ENCODE assay signal across 11 mouse cellular contexts in genomic region chr2:110981733-110982132, GRCm38 (mm10). TPM values are rescaled to one million over a fixed set of nuclear protein-coding genes. Genes with fewer than 3 reads are reported as not detected.
DNase-seq lines count a peak whose midpoint lies in the region; ATAC-seq and TF ChIP-seq lines count a peak whose summit lies in the region.
"Had no signal": no experiment of that assay in that cellular context is flagged by ENCODE, and none has a peak within 500 bp of the region (broad histone marks: within the 10 kb centered on the region; RNA-seq: fewer than 3 reads in every experiment).

No protein-coding gene starts in this region.

- H3K36me3 ChIP-seq in limb, embryonic 14.5 days (ENCODE audit: control insufficient read depth, insufficient read depth, low read length): no peaks in the 10 kb centered on the region
- H3K36me3 ChIP-seq in limb, embryonic 10.5 days: no peaks in the 10 kb centered on the region
- H3K36me3 ChIP-seq in forebrain, embryonic 14.5 days (ENCODE audit: control insufficient read depth, insufficient read depth, low read length): no peaks in the 10 kb centered on the region
- no peaks in the 10 kb centered on the region for H3K36me3 ChIP-seq in midbrain, embryonic 16.5 days (ENCODE audit: control insufficient read depth, insufficient read depth, low read length)
- H3K36me3 ChIP-seq: limb, embryonic 12.5 days; stomach, embryonic 15.5 days had no signal

- no peak overlapping the region for H3K27ac ChIP-seq in limb, embryonic 14.5 days (replicated peaks; ENCODE audit: low read depth, low read length)
- H3K27ac ChIP-seq in limb, embryonic 10.5 days: no peak overlapping the region
- no peak overlapping the region for H3K27ac ChIP-seq in forebrain, embryonic 14.5 days (ENCODE audit: low read depth, low read length)
- no peak overlapping the region for H3K27ac ChIP-seq in midbrain, embryonic 16.5 days (ENCODE audit: low read length)
- H3K27ac ChIP-seq: limb, embryonic 12.5 days; stomach, embryonic 15.5 days had no signal

- H3K9ac ChIP-seq in limb, embryonic 14.5 days (ENCODE audit: low read depth, low read length, severe bottlenecking): no peak overlapping the region
- H3K9ac ChIP-seq in forebrain, embryonic 14.5 days (ENCODE audit: low read length): no peak overlapping the region
- no peak overlapping the region for H3K9ac ChIP-seq in midbrain, embryonic 16.5 days (ENCODE audit: low read depth, low read length)
- H3K9ac ChIP-seq: limb, embryonic 12.5 days; stomach, embryonic 15.5 days had no signal

- no peak overlapping the region for H3K4me2 ChIP-seq in limb, embryonic 14.5 days (replicated peaks; ENCODE audit: low read depth, low read length, severe bottlenecking)
- no peak overlapping the region for H3K4me2 ChIP-seq in forebrain, embryonic 14.5 days (ENCODE audit: low read length)
- no peak overlapping the region for H3K4me2 ChIP-seq in midbrain, embryonic 16.5 days (ENCODE audit: low read length)
- H3K4me2 ChIP-seq: limb, embryonic 12.5 days; stomach, embryonic 15.5 days had no signal

- no peak for TF ChIP-seq POLR2A in limb, embryonic 14.5 days (IDR thresholded peaks at IDR 0.05; ENCODE audit: borderline replicate concordance, extremely low read depth, insufficient read depth, insufficient read length)

- no peak for ATAC-seq in limb, embryonic 14.5 days (ENCODE audit: low FRiP score, low read depth)
- peak; percentile 74 for ATAC-seq in forebrain, embryonic 14.5 days
- ATAC-seq in midbrain, embryonic 16.5 days: 0 out of 2 replicates have a peak, but pooled peaks have one; percentile 36

- no peaks in the 10 kb centered on the region for H3K4me1 ChIP-seq in limb, embryonic 14.5 days (ENCODE audit: control insufficient read depth, insufficient read depth, low read length)
- no peaks in the 10 kb centered on the region for H3K4me1 ChIP-seq in limb, embryonic 10.5 days
- H3K4me1 ChIP-seq in forebrain, embryonic 14.5 days (ENCODE audit: control insufficient read depth, insufficient read depth, low read length): no peaks in the 10 kb centered on the region
- H3K4me1 ChIP-seq in midbrain, embryonic 16.5 days (ENCODE audit: control insufficient read depth, insufficient read depth, low read length): no peaks in the 10 kb centered on the region
- H3K4me1 ChIP-seq: limb, embryonic 12.5 days; stomach, embryonic 15.5 days had no signal

- DNase-seq in limb, embryonic 14.5 days (ENCODE audit: low spot score): peak; percentile 43
- no peak for DNase-seq in limb, embryonic 10.5 days (ENCODE audit: low spot score)
- peak; percentile 6 for DNase-seq in R1 (ENCODE audit: low read depth, low spot score)
- peak; percentile 69 for DNase-seq in forebrain, embryonic 14.5 days (ENCODE audit: low spot score)
- no peak for DNase-seq in thymus, postnatal 10 days (ENCODE audit: low spot score in 2 of 2)
- no peak for DNase-seq in layer of hippocampus, postnatal 10 days (ENCODE audit: low spot score in 2 of 2)
- DNase-seq: adrenal gland, postnatal 10 days; heart, postnatal 14 days had no signal

- no peaks in the 10 kb centered on the region for H3K9me3 ChIP-seq in limb, embryonic 14.5 days (ENCODE audit: control insufficient read depth, low read length)
- H3K9me3 ChIP-seq in limb, embryonic 10.5 days (replicated peaks): no peaks in the 10 kb centered on the region
- no peaks in the 10 kb centered on the region for H3K9me3 ChIP-seq in forebrain, embryonic 14.5 days (replicated peaks; ENCODE audit: control insufficient read depth, low read length)
- H3K9me3 ChIP-seq in midbrain, embryonic 16.5 days (replicated peaks; ENCODE audit: control insufficient read depth, low read length, poor library complexity, severe bottlenecking): no peaks in the 10 kb centered on the region
- H3K9me3 ChIP-seq: limb, embryonic 12.5 days; stomach, embryonic 15.5 days had no signal

- H3K27me3 ChIP-seq in limb, embryonic 14.5 days (ENCODE audit: control insufficient read depth, insufficient read depth, low read length): no peaks in the 10 kb centered on the region
- H3K27me3 ChIP-seq in limb, embryonic 10.5 days (ENCODE audit: low read depth, poor library complexity, severe bottlenecking): no peaks in the 10 kb centered on the region
- no peaks in the 10 kb centered on the region for H3K27me3 ChIP-seq in forebrain, embryonic 14.5 days (replicated peaks; ENCODE audit: control insufficient read depth, insufficient read depth, low read length)
- no peaks in the 10 kb centered on the region for H3K27me3 ChIP-seq in midbrain, embryonic 16.5 days (ENCODE audit: control insufficient read depth, insufficient read depth, low read depth, low read length)
- H3K27me3 ChIP-seq: limb, embryonic 12.5 days; stomach, embryonic 15.5 days had no signal

- no peak overlapping the region for H3K4me3 ChIP-seq in limb, embryonic 14.5 days (replicated peaks; ENCODE audit: low read length)
- H3K4me3 ChIP-seq in limb, embryonic 10.5 days: no peak overlapping the region
- H3K4me3 ChIP-seq in forebrain, embryonic 14.5 days (ENCODE audit: low read depth, low read length): no peak overlapping the region
- no peak overlapping the region for H3K4me3 ChIP-seq in midbrain, embryonic 16.5 days (ENCODE audit: low read depth, low read length)
- H3K4me3 ChIP-seq: limb, embryonic 12.5 days; stomach, embryonic 15.5 days had no signal

- WGBS in limb, embryonic 14.5 days: 24% methylated on average over 1 of the region's 1 CpGs
- WGBS in limb, embryonic 10.5 days: 40% methylated on average over 1 of the region's 1 CpGs
- WGBS in forebrain, embryonic 14.5 days: 28% methylated on average over 1 of the region's 1 CpGs
- WGBS in midbrain, embryonic 16.5 days: 28% methylated on average over 1 of the region's 1 CpGs

RNA-seq across cellular contexts. Expression of gene Ano3, which starts 31.0 kb away (rescaled TPM):
- 0.13 and 0.24 TPM in 2 replicates for polyA plus RNA-seq in limb, embryonic 14.5 days (2012; rRNA removed)
- polyA plus RNA-seq in limb, embryonic 14.5 days (2014; fragmentation: Nextera tagmentation; extraction: Ambion mirVana): 0.10 and 0.21 TPM in 2 replicates
- 0.19 and 0.24 TPM in 2 replicates for polyA plus RNA-seq in limb, embryonic 10.5 days (2016; fragmentation: Nextera tagmentation; extraction: Ambion mirVana)
- polyA plus RNA-seq in forebrain, embryonic 14.5 days (2014; fragmentation: Nextera tagmentation; extraction: Ambion mirVana): 0.48 and 0.78 TPM in 2 replicates
- polyA plus RNA-seq in midbrain, embryonic 16.5 days (2015; fragmentation: Nextera tagmentation; extraction: Ambion mirVana): 0.95 and 0.96 TPM in 2 replicates
- total RNA-seq in layer of hippocampus, postnatal 10 days (2021): 10 to 100 TPM; 15.2 to 16.3 TPM

Comparison
In these comparisons a context has a peak if more than half of its experiments do, and no peak if none do; other contexts are left out.
1. DNase-seq: peak in limb, embryonic 14.5 days (single experiment), R1 (single experiment) and forebrain, embryonic 14.5 days (single experiment); none in limb, embryonic 10.5 days (single experiment), thymus, postnatal 10 days (0 of 2) and layer of hippocampus, postnatal 10 days (0 of 2).